Mouse (Mus musculus) myocyte (in vitro differentiated cells): ENCODE measurements around the gene Chn2.

ENCODE experiments used
- CEBPB ChIP-seq: IDR thresholded peaks from 2 replicates; pipeline ENCODE4 v1.6.1; 2011; ENCODE audit warnings: mild to moderate bottlenecking, moderate library complexity; ENCODE audit not compliant: poor library complexity, insufficient read depth, severe bottlenecking
- E2F4 ChIP-seq: IDR thresholded peaks from one replicate; pipeline ENCODE4 v1.6.1; 2011; ENCODE audit warnings: mild to moderate bottlenecking, control low read depth, moderate library complexity; ENCODE audit not compliant: insufficient read depth
- MAX ChIP-seq: IDR thresholded peaks from one replicate; pipeline ENCODE4 v1.6.1; 2011; ENCODE audit warnings: low read depth, mild to moderate bottlenecking, control low read depth
- MYOG ChIP-seq, 3 experiments: IDR thresholded peaks; one replicate each; pipeline ENCODE4 v1.6.1; 2011; ENCODE audit warnings: control low read depth in 2 of 3, low read depth in 2 of 3, mild to moderate bottlenecking in 2 of 3; ENCODE audit not compliant: insufficient read length in 2 of 3, control insufficient read depth in 1 of 3, insufficient read depth in 1 of 3
- POLR2A ChIP-seq: IDR thresholded peaks from one replicate; pipeline ENCODE4 v1.6.1; 2011; ENCODE audit warnings: low read depth, mild to moderate bottlenecking, control low read depth, moderate library complexity; ENCODE audit not compliant: insufficient read length
- POLR2AphosphoS2 ChIP-seq: IDR thresholded peaks from one replicate; pipeline ENCODE4 v1.6.1; 2011; ENCODE audit warnings: low read depth, control low read depth; ENCODE audit not compliant: insufficient read length
- USF1 ChIP-seq: IDR thresholded peaks from one replicate; pipeline ENCODE4 v1.6.1; 2011; ENCODE audit warnings: low read depth, mild to moderate bottlenecking, control low read depth, moderate library complexity

- TF ChIP-seq POLR2A (no peak), E2F4 (no peak), MAX (no peak), POLR2AphosphoS2 (no peak), CEBPB (no peak), MYOG (IDR thresholded peaks at IDR 0.05; ENCODE audit: control insufficient read depth in 1 of 3, insufficient read depth in 1 of 3, insufficient read length in 2 of 3, low read depth in 2 of 3) (no peak), USF1 (no peak)
Measured at GRCm38 (mm10) chr6:54163702-54164101, 124.3 kb downstream of the Chn2 start.
